18 mouse cellular contexts compared by ENCODE assay signal in the genomic region with DNA sequence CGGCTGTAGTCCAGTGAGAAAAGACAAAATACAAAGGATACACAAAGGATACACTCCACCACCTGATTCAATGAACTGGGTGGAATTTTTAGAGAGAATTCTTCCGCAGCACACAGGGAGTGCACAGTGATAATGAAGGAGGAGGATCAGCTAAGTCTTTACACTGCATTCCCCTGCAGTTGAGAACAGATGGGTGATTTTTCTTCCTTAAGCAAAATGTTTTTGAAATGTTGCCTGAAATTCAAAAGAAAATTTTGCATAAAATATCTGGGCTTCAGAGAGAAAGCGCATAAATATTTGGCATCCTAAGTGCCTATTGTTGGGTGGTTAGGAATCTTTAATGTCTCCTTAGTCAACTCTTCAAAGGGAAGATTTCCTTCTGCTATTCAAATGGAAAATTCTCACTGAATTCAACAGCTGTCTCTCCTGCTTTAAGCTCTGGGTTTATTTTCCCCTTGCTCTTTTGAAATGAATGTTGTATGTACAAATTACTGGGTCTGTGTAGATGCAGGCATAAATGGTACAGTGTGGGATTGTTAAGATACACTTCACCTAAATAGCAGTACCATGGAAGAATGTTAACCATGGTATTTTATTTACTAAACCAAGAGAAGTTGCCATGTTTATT.
DNase-seq lines count a peak whose midpoint lies in the region; ATAC-seq lines count a peak whose summit lies in the region.
"Had no signal": no experiment of that assay in that cellular context is flagged by ENCODE, and none has a peak within 500 bp of the region (broad histone marks: within the 10 kb centered on the region; RNA-seq: fewer than 3 reads in every experiment).

No protein-coding gene starts in this region.

- no peaks in the 10 kb centered on the region for H3K4me1 ChIP-seq in forebrain, embryonic 14.5 days (ENCODE audit: control insufficient read depth, insufficient read depth, low read length)
- H3K4me1 ChIP-seq in forebrain, embryonic 10.5 days: no peaks in the 10 kb centered on the region
- H3K4me1 ChIP-seq in midbrain, embryonic 13.5 days (replicated peaks): no peaks in the 10 kb centered on the region
- H3K4me1 ChIP-seq: heart, embryonic 15.5 days; hindbrain, embryonic 10.5 days; liver, embryonic 12.5 days had no signal

- no peaks in the 10 kb centered on the region for H3K9me3 ChIP-seq in forebrain, embryonic 14.5 days (replicated peaks; ENCODE audit: control insufficient read depth, low read length)
- H3K9me3 ChIP-seq in forebrain, embryonic 10.5 days: peaks cover 9% of the 10 kb centered on the region; the same call in 1 of the 2 replicates
- H3K9me3 ChIP-seq in midbrain, embryonic 13.5 days: no peaks in the 10 kb centered on the region
- H3K9me3 ChIP-seq: heart, embryonic 15.5 days; hindbrain, embryonic 10.5 days; liver, embryonic 12.5 days had no signal

- no peak overlapping the region for H3K4me2 ChIP-seq in forebrain, embryonic 14.5 days (ENCODE audit: low read length)
- no peak overlapping the region for H3K4me2 ChIP-seq in midbrain, embryonic 13.5 days (replicated peaks)
- H3K4me2 ChIP-seq: heart, embryonic 15.5 days; liver, embryonic 12.5 days; lung, embryonic 14.5 days had no signal

- H3K4me3 ChIP-seq in forebrain, embryonic 14.5 days (ENCODE audit: low read depth, low read length): no peak overlapping the region
- no peak overlapping the region for H3K4me3 ChIP-seq in forebrain, embryonic 10.5 days
- H3K4me3 ChIP-seq in midbrain, embryonic 13.5 days (replicated peaks): no peak overlapping the region
- H3K4me3 ChIP-seq: erythroblast, embryonic 14.5 days; heart, embryonic 15.5 days; hindbrain, embryonic 10.5 days; liver, embryonic 12.5 days had no signal

- no peak for ATAC-seq in forebrain, embryonic 14.5 days
- peak; percentile 11; the same call in 1 of the 2 replicates for ATAC-seq in midbrain, embryonic 13.5 days
- ATAC-seq: inflammation-experienced regulatory T-cells, adult 6 months; liver, embryonic 12.5 days had no signal

- DNase-seq in forebrain, embryonic 14.5 days (ENCODE audit: low spot score): peak; percentile 30
- no peak for DNase-seq in forebrain, embryonic 10.5 days (ENCODE audit: extremely low spot score, low spot score)
- DNase-seq in left cerebral cortex, adult 11 months (ENCODE audit: low spot score): peak; percentile 11
- DNase-seq in left cerebral cortex, postnatal 36 days (ENCODE audit: low spot score in 2 of 2): no peak
- peak; percentile 54 for DNase-seq in brain, embryonic 18.5 days (ENCODE audit: low read depth, low spot score)
- DNase-seq in ovary, postnatal 36 days (ENCODE audit: low spot score): no peak
- DNase-seq in embryo, embryonic 10.5 days (ENCODE audit: low spot score): no peak
- DNase-seq: cerebellum, adult 11-12 months; cerebellum, postnatal 36 days; heart, adult 18-20 months; lung, embryonic 14.5 days had no signal

- intact Hi-C loops in left cerebral cortex, postnatal 36 days (cut with DNase I): no loop called here

- H3K27ac ChIP-seq in forebrain, embryonic 14.5 days (ENCODE audit: low read depth, low read length): no peak overlapping the region
- H3K27ac ChIP-seq in forebrain, embryonic 10.5 days: no peak overlapping the region
- H3K27ac ChIP-seq in midbrain, embryonic 13.5 days: no peak overlapping the region
- H3K27ac ChIP-seq: heart, embryonic 15.5 days; hindbrain, embryonic 10.5 days; liver, embryonic 12.5 days; macrophage had no signal

- WGBS in forebrain, embryonic 14.5 days: 68% methylated on average over 3 of the region's 3 CpGs
- WGBS in forebrain, embryonic 10.5 days: 87% methylated on average over 3 of the region's 3 CpGs
- WGBS in midbrain, embryonic 13.5 days: 49% methylated on average over 3 of the region's 3 CpGs

- H3K9ac ChIP-seq in forebrain, embryonic 14.5 days (ENCODE audit: low read length): no peak overlapping the region
- H3K9ac ChIP-seq in midbrain, embryonic 13.5 days (replicated peaks): no peak overlapping the region
- H3K9ac ChIP-seq: heart, embryonic 15.5 days; liver, embryonic 12.5 days; lung, embryonic 14.5 days had no signal

- H3K36me3 ChIP-seq in forebrain, embryonic 14.5 days (ENCODE audit: control insufficient read depth, insufficient read depth, low read length): no peaks in the 10 kb centered on the region
- no peaks in the 10 kb centered on the region for H3K36me3 ChIP-seq in forebrain, embryonic 10.5 days (replicated peaks)
- H3K36me3 ChIP-seq in midbrain, embryonic 13.5 days: no peaks in the 10 kb centered on the region
- H3K36me3 ChIP-seq: heart, embryonic 15.5 days; hindbrain, embryonic 10.5 days; liver, embryonic 12.5 days had no signal

- no peaks in the 10 kb centered on the region for H3K27me3 ChIP-seq in forebrain, embryonic 14.5 days (replicated peaks; ENCODE audit: control insufficient read depth, insufficient read depth, low read length)
- no peaks in the 10 kb centered on the region for H3K27me3 ChIP-seq in forebrain, embryonic 10.5 days (ENCODE audit: poor library complexity, severe bottlenecking)
- no peaks in the 10 kb centered on the region for H3K27me3 ChIP-seq in midbrain, embryonic 13.5 days
- H3K27me3 ChIP-seq: heart, embryonic 15.5 days; liver, embryonic 12.5 days had no signal

Comparison
In these comparisons a context has a peak if more than half of its experiments do, and no peak if none do; other contexts are left out.
1. DNase-seq: peak in forebrain, embryonic 14.5 days (single experiment), left cerebral cortex, adult 11 months (single experiment) and brain, embryonic 18.5 days (single experiment); none in forebrain, embryonic 10.5 days (single experiment), left cerebral cortex, postnatal 36 days (0 of 2), ovary, postnatal 36 days (single experiment) and embryo, embryonic 10.5 days (single experiment).